Mouse (Mus musculus) lung, postnatal 10 days (tissue): ENCODE data around the gene Wdr70.

Experiments
- DNase-seq: peaks from one replicate; pipeline ENCODE4 v3.0.0; 2021

Gene Wdr70

GRCm38 (mm10) chr15:7925382-7925781, 173.6 kb downstream of the Wdr70 start:
- peak; percentile 33 for DNase-seq

DNA sequence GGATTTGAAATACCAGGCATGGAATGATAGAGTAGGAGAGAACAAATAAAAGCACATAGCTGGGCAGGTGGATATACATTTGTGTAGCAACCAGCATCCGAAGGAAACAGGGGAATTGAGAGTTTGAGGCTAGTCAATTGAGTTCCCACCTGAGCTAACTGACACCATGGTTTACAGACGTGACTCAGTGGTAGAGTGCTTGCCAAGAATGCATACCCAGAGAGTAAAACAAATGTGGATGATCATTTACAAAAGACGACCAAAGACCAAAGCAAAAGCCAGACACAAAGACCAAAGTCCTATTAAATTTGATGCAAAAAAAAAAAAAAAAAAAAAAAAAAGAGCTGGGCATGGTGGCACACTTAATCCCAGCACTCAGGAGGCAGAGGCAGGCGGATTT, 175.7 kb downstream of the Wdr70 start:
- DNase-seq, result no peak

DNA sequence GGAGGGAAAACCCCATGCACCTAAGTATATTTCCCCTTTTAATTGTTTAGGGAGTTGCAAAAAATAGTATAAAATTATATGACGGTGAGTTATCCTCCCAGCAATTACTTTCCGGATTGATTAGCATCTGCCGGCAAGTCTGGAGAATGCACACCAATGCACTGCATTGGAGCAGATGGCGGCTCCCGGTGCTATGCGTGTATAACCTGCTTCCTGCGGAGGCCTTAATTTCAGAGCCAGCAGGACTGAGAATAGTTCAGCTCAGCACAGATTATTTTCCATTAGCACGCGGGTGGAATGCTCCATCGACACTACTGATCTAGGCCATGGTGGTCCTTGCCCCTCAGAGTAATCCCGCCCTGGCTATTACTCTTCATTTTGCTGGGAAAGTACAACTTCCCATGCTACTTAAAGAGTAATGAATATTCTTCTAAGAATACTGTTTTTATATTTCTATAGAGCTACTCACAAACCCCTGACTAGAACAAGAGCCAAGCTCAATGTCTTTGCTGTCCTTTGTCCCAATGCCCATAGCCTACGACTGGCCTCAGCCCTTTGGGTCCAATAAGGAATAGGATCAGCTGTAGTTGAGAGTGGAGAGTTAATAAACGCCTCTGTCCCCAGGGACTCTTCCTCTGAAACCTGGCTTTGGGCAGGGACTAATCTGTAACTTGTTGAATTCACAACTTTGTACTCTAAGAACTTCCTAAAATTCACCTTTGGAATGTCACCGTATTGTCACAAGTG, 176.5 kb downstream of the Wdr70 start:
- DNase-seq, result no peak

DNA sequence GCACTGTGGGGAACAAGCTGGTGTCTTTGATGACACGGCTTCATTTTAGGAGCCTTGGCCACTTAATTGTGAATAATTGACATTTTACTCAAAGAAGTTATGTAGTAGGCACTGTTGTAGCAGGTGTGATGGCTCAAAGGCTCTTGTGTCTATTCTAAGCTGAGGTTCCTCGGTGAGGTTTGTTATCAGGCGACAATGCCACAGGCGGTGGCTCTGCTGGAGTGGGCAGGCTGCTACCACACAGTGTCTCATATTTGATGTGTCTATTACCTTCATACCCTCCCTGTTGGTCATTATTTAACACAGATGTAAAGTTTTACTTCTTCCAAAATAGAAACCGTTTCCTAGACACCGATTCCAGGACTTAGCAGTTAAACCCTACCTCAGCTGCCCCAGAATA, 177.9 kb downstream of the Wdr70 start:
- DNase-seq, result no peak

- no peak for DNase-seq
These were observed 192.4 kb downstream of the Wdr70 start for GRCm38 (mm10) chr15:7906491-7907035.

DNA sequence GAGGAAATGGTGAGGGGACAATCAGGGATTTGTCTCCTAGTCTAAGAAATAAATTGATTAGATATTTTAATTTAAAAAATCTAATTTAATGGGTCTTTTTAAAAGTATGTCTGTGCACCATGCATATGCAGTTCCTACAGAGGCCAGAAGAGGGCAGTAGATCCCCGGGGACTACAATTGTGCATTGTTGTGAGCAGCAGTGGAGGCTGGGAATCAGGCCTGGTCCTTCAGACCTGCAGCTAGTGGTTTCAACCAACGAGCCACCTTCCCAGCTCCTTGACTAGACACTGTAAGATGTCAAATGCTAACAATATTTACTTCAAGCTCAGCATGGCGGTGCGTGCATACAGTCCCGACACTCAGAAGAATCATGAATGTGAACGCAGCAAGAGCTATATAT, 199.7 kb downstream of the Wdr70 start:
- DNase-seq, result no peak

- peak; percentile 39 for DNase-seq
These were observed 207.3 kb downstream of the Wdr70 start for GRCm38 (mm10) chr15:7891547-7892282.

DNA sequence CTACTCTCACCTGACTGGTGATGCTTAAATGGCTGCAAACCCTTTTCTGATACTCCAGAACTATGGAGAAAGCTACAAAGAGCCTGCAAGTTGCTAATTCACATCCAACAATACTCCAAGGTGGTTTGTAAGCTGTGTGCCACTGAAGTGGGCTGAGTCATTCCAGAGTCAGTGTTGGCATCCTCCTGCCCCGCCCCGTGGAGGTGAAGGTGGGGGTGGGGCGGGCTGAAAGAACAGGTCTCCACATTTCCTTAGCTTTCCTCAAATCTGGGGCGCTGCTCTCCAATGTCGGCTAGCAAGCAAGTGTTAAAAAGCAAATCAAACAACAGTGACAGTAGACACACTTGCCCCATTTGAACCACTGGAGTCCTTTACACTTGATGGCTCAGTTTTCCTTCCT, 208.7 kb downstream of the Wdr70 start:
- no peak for DNase-seq

GRCm38 (mm10) chr15:7889362-7889674, 209.7 kb downstream of the Wdr70 start:
- no peak for DNase-seq

- no peak for DNase-seq
These were observed 210.2 kb downstream of the Wdr70 start for GRCm38 (mm10) chr15:7888617-7889361.

DNA sequence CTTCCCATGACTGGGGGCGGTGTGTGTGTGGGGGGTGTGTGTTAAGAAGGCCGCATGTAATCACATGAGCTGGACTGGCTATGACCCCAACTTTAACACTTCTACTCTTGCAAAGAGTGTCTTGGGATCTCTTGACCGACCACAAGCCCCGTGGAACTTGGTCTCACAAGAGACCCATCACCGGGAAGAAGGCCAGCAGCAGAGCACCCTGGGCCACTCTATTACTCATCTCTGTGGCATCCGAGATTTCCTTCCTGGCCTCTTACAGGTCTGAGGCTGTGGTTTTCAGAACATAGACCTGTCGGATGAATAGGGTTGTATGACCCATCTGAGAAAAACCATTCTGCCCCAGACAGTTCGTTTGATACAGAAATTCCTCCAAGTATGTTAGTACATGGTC, 212.4 kb downstream of the Wdr70 start:
- DNase-seq, result no peak

- no peak for DNase-seq
These were observed 213.9 kb downstream of the Wdr70 start for GRCm38 (mm10) chr15:7885106-7885505.

GRCm38 (mm10) chr15:7884181-7884580, 214.8 kb downstream of the Wdr70 start:
- DNase-seq, result no peak

DNA sequence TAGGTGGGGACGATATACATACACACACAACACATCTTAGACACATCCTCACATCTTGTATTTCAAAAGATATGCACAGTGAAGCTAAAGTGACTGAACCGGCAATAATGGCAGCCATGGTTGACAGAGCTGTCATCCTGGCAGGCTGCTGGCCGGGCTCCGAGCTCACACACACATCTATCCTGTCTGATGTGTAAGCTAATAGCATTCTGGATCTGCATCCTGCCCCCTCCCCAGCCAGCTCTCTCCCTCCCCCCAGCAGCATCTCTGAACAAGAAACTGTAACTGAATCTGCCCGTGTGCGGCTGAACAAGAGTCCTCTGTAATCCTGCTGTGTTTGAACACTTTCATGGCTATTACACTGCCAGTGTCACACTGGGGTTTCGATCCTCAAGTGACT, 219.1 kb downstream of the Wdr70 start:
- DNase-seq, result no peak

DNA sequence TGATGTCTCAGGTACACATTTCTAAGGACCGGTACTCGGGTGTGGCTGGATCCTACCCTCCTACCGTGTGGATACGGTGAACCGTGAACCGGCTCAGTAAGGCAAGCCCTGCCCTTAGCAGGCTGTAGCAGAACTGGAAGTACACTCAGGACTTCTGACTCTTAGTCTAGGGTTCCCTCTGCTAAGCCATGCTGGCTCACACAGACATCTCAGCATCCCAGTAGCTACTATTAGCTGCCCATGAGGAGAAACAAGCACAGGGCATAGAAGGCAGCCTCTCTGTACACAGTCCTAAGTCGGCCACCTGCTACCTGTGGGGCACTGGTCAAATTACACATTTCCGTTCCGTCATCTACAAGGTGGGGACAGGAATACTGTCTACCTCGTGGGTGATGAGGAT, 220.1 kb downstream of the Wdr70 start:
- no peak for DNase-seq

DNA sequence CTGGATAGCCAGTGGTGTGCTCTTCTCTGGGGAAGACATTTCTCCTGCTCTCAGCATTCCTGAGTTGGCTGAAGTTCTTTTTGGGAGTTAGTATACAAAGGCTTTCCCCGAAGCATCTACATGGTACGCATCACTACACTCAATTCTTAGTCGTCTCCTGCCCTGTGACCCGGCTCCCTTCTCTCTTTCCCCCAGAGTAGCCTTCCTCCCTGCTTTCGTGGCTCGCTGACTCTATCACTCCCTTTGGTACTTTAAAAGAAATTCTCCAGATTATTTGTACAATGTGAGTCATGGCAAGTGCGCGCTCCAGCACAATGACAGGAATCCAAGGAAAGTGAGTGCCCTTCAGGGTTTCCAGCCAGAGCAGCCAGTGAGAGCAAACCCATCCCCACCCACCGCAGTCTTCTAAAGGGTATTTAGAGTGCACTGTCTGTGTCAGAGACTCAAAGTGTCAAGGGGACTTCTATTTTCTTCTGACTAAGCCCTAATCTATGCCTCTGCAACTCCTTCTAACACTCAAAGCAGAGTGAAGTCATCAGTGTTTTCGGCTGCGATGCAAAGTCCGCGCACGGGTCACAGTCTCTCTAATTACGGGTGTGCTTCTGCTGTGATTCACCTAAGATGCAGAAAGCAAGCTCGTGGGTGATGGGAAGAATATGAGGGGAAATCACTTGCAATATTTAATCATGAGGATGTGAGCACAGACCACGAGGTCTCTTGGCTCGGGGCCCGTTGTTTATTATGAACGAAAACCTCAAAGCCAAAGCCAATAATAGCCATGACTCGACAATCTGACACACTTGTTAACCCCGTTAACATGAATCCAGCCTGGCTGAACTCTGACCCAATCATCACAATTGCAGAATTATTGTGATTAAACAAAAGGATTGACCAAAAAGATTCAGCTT, 221.2 kb downstream of the Wdr70 start:
- DNase-seq, result peak; percentile 44

- DNase-seq, result no peak
These were observed 223.1 kb downstream of the Wdr70 start for GRCm38 (mm10) chr15:7875879-7876278.

DNA sequence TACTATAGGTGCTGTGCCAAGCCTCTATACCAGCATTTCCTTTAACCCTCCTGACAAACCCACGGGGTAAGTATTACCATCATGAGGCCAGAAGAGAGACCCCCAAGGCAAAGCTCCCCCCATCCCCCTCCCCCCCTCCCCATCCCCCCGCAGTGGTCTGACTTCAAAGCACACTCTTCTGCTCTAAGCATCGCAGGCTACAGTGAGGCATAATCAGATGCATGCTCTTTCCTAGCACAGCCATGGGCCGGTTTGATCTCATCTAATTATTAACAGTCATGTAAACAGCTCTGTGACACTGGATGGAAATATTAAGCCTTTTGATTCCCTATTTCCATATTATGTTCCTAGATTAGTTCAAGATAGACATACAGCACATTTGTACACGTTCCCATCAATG, 226.5 kb downstream of the Wdr70 start:
- DNase-seq, result no peak

DNA sequence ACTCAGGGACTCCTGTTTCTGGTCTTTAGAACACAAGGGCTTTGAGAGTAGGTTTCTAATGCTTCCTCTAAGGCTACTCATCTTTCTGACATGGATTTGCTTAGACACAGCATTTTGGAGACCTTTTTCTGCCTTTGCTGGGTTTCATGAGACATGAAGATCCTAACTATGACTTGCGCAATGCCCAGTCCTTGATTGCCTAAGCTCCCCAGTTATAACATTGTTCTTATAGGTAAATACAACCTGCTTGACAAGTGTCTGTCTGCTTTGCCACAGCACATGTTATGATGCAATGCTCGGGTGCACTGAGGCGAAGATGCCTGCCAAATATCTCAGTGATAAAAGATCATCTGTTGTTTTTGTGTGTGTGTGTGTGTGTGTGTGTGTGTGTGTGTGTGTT, 233.7 kb downstream of the Wdr70 start:
- DNase-seq, result no peak

GRCm38 (mm10) chr15:7863328-7863727, 235.7 kb downstream of the Wdr70 start:
- no peak for DNase-seq

DNA sequence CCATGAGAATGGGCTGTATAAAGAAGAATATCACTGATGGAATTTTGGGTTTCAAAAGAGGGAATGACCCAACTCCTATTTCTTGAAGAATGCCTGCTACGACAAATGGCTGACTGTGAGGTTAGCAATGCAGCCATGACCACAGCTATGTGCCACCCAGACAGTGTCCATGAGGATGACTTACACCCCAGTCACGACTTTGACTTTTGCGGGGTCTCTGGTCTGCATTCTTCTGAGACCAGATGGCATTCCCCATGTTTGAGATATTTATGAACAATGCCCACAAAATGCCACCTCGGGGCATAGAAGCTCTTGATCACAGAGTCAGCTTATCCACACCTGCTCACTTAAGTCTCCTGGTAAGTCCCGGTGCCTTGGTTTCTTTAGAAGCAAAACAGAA, 236.1 kb downstream of the Wdr70 start:
- no peak for DNase-seq

DNA sequence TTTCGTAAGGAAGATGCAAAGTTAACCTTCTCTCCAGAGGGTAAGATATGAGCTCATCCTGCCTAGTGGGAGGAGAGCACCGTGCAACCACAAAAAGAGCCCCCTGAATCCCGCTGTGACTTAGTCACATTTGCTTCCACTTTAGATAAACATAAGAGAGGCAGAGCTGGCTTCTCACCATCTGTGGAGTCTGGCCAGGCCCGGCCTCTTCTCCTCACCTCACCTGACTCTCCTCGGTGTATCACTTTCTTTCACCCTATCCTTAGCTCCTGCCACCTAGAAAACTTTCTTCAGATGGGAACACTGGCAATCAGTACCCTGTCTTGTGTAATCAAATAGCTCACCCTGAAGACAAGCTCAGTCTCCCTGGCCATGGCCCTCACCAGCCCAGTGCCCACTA, 240.2 kb downstream of the Wdr70 start:
- DNase-seq, result no peak

- peak; percentile 31 for DNase-seq
These were observed 241.6 kb downstream of the Wdr70 start for GRCm38 (mm10) chr15:7857418-7857817.
